Mouse (Mus musculus): ENCODE results near the gene Sh3rf3.

DNA sequence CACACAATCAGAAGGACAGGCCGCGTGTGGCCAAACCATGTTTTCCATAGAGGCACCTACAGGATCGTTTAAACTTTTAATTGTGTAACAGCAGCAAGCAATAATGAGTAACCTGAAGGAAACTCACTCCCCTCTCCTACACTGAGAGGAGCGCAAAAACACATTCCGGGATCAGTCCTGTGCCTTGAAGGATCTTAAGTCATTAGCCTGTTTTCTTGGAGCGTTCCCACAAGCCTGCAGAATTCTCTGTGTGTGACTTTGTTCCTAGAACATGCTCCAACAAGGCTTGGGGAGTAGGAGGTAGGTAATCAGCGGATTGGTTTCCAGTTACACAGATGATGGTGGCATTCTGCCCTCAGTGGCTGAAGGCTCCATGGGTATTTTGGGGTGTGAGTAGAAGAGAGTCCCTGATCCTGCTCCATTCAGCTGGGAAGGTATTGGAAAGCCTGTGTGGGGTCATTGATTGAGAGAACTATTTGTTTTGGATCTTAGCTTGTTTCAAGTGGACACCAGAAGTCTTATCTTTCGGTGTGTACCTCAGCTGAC lies 108.6 kb downstream of the Sh3rf3 start:
- no peak for TF ChIP-seq CTCF (IDR thresholded peaks at IDR 0.05; ENCODE audit: borderline replicate concordance, insufficient read depth, low read length)
- TF ChIP-seq POLR2A (IDR thresholded peaks at IDR 0.05; ENCODE audit: low read depth, low read length): no peak
